Mouse (Mus musculus): ENCODE results near the gene Enoph1. TPM values are rescaled to one million over a fixed set of nuclear protein-coding genes. Genes with fewer than 3 reads are reported as not detected.

The Enoph1 gene
- polyA plus RNA-seq, 1 experiment from 2014 or later, result 26.0 TPM

DNA sequence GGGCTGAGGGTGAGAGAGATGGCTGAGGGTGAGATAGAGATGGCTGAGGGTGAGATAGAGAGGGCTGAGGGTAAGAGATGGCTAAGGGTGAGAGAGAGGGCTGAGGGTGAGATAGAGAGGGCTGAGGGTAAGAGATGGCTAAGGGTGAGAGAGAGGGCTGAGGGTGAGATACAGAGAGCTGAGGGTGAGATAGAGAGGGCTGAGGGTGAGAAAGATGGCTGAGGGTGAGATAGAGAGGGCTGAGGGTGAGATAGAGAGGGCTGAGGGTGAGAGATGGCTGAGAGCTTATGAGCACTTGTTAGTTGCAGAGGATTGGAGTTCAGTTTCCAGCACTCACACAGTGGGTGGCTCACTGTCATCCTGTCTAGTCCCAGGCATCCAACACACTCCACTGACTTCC, 19.7 kb upstream of the Enoph1 start:
- no peaks in the 10 kb centered on the region for H3K4me1 ChIP-seq
- H3K9me3 ChIP-seq, result no peaks in the 10 kb centered on the region
- H3K27ac ChIP-seq (replicated peaks), result no peak overlapping the region
- no peaks in the 10 kb centered on the region for H3K36me3 ChIP-seq
- no peaks in the 10 kb centered on the region for H3K27me3 ChIP-seq (replicated peaks)
- no peak for ATAC-seq (ENCODE audit: extremely low read depth, insufficient number of reproducible peaks, low FRiP score, low TSS enrichment)
- H3K4me3 ChIP-seq, result no peak overlapping the region
- no peak overlapping the region for H3K9ac ChIP-seq
- H3K4me2 ChIP-seq, result no peak overlapping the region

DNA sequence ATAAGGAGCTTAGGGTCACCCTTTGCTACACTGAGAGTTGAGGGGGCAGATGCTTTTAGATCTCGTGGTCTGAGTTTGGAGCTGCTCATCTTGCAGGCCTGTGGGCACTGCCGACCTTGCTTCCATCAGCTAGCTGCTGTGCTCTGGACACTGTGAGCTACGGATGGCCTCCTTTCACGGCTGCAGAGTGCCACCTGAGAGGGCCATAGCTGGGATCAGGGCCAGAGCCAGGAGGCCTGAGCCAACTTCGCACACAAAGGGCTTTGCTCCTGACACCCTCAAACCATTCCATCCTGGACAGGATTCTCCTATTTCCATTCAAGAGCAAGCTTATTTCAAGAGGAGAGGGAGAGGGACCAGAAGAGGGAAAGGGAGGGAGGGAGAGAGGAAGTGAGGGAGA, 15.4 kb upstream of the Enoph1 start:
- Histone ChIP-seq H3K9me3 (no peaks in the 10 kb centered on the region), H3K27ac (replicated peaks) (no peak overlapping the region), H3K36me3 (no peaks in the 10 kb centered on the region), H3K9ac (no peak overlapping the region), H3K4me1 (peaks cover 2% of the 10 kb centered on the region), H3K27me3 (replicated peaks) (no peaks in the 10 kb centered on the region), H3K4me3 (no peak overlapping the region), H3K4me2 (no peak overlapping the region)
- no peak for ATAC-seq (ENCODE audit: extremely low read depth, insufficient number of reproducible peaks, low FRiP score, low TSS enrichment)
- WGBS, result 50% methylated on average over 5 of the region's 5 CpGs

DNA sequence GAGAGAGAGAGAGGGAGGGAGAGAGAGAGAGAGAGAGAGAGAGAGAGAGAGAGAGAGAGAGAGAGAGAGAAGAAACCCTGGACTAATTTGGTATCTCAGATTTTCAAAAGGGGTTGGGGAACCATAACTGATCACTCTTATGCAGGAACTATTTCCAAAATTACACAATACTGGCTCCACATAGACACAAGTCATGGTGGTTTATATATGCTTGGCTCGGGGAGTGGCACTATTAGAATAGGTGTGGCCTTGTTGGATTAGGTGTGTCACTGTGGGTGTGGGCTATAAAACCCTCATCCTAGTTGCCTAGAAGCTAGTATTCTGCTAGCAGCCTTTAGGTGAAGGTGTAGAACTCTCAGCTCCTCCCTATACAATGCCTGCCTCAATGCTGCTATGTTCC, 14.9 kb upstream of the Enoph1 start:
- H3K4me3 ChIP-seq, result no peak overlapping the region
- no peak for ATAC-seq (ENCODE audit: extremely low read depth, insufficient number of reproducible peaks, low FRiP score, low TSS enrichment)
- peaks cover 7% of the 10 kb centered on the region for H3K4me1 ChIP-seq
- H3K36me3 ChIP-seq, result no peaks in the 10 kb centered on the region
- H3K9me3 ChIP-seq, result no peaks in the 10 kb centered on the region
- H3K27me3 ChIP-seq (replicated peaks), result no peaks in the 10 kb centered on the region
- H3K9ac ChIP-seq, result no peak overlapping the region
- WGBS, result 74% methylated on average over 1 of the region's 1 CpGs
- no peak overlapping the region for H3K4me2 ChIP-seq
- no peak overlapping the region for H3K27ac ChIP-seq (replicated peaks)

DNA sequence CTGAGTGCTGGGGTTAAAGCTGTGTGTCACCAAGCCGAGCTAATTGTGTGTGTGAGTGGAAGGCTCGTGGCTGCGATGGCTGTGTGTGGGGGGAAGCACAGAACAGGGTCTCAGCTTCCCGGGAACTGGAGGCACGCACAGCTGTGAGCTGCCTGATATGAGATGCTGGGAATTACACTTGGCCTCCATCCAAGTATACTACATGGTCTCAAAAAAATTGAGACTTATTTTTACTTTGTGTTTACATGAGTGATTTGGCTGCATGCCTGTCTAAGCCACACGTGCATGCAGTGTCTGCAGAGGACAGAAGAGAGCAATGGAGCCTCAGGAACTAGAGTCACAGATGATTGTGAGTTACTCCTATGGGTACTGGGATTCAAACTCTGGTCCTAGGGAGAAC, 9.7 kb upstream of the Enoph1 start:
- Histone ChIP-seq H3K9ac (no peak overlapping the region), H3K4me3 (no peak overlapping the region), H3K27me3 (replicated peaks) (no peaks in the 10 kb centered on the region), H3K27ac (replicated peaks) (peak overlapping the region; percentile 81), H3K9me3 (no peaks in the 10 kb centered on the region), H3K4me1 (peaks cover 55% of the 10 kb centered on the region), H3K4me2 (peak overlapping the region; percentile 30), H3K36me3 (peaks cover 38% of the 10 kb centered on the region)
- ATAC-seq (ENCODE audit: extremely low read depth, insufficient number of reproducible peaks, low FRiP score, low TSS enrichment), result peak; percentile 72
- 12% methylated on average over 6 of the region's 6 CpGs for WGBS

DNA sequence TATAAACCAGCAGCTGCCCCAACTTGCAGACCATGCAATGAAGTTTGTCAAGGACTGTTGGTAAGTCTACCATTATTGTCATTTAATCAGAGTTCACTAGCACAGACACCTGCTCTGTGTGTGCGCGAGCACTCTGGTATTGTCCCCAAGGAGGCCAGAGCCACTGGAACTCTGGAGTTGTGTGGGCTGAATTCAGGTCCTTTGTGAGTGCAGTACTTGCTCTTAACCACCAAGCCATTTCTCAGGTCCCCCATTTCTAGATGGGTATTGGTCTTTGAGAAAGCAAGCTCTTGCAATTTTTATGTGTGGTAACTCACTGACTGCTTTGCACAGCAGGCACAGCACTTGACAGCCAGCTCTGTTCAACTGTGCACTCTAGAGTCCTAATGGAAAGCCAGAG, 7.7 kb upstream of the Enoph1 start:
- Histone ChIP-seq H3K27ac (replicated peaks) (peak overlapping the region; percentile 58), H3K36me3 (peaks cover 58% of the 10 kb centered on the region), H3K27me3 (replicated peaks) (no peaks in the 10 kb centered on the region), H3K4me3 (no peak overlapping the region), H3K9ac (no peak overlapping the region), H3K9me3 (no peaks in the 10 kb centered on the region), H3K4me1 (peaks cover 73% of the 10 kb centered on the region), H3K4me2 (no peak overlapping the region)
- 89% methylated on average over 2 of the region's 2 CpGs for WGBS
- no peak for ATAC-seq (ENCODE audit: extremely low read depth, insufficient number of reproducible peaks, low FRiP score, low TSS enrichment)

- H3K36me3 ChIP-seq, result peaks cover 63% of the 10 kb centered on the region
- no peaks in the 10 kb centered on the region for H3K9me3 ChIP-seq
- 65% methylated on average over 3 of the region's 3 CpGs for WGBS
- no peak overlapping the region for H3K9ac ChIP-seq
- peak overlapping the region; percentile 58 for H3K27ac ChIP-seq (replicated peaks)
- no peaks in the 10 kb centered on the region for H3K27me3 ChIP-seq (replicated peaks)
- H3K4me1 ChIP-seq, result peaks cover 78% of the 10 kb centered on the region
- H3K4me3 ChIP-seq, result no peak overlapping the region
- no peak for ATAC-seq (ENCODE audit: extremely low read depth, insufficient number of reproducible peaks, low FRiP score, low TSS enrichment)
- H3K4me2 ChIP-seq, result no peak overlapping the region
These were observed 7.1 kb upstream of the Enoph1 start for GRCm38 (mm10) chr5:100032646-100033045.

DNA sequence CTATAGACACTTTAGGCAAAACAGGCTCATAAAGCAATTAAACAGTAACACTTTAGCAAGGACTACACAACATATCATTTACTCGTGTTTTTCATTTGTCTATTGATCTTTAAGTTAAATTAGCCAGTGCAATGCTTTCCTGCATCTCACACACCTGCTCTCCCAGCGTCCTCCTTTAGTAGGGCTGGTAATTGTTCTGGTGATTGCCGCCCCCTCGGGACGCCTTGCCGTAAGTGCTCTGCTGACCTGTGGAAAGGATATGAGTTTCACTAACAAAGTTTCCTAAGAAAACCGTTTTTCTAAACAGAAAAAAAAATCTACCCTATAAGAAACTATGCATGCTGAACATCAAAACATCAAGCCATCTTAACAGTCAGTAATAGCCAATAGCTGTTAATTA, 3.8 kb upstream of the Enoph1 start:
- peak overlapping the region; percentile 97 for H3K4me2 ChIP-seq
- no peaks in the 10 kb centered on the region for H3K9me3 ChIP-seq
- H3K4me3 ChIP-seq, result peak overlapping the region; percentile 68
- 49% methylated on average over 7 of the region's 7 CpGs for WGBS
- H3K4me1 ChIP-seq, result peaks cover 65% of the 10 kb centered on the region
- H3K27ac ChIP-seq (replicated peaks), result no peak overlapping the region
- peaks cover 63% of the 10 kb centered on the region for H3K36me3 ChIP-seq
- ATAC-seq (ENCODE audit: extremely low read depth, insufficient number of reproducible peaks, low FRiP score, low TSS enrichment), result no peak
- no peaks in the 10 kb centered on the region for H3K27me3 ChIP-seq (replicated peaks)
- peak overlapping the region; percentile 99 for H3K9ac ChIP-seq

GRCm38 (mm10) chr5:100036681-100037080, 3.1 kb upstream of the Enoph1 start:
- H3K4me3 ChIP-seq, result peak overlapping the region; percentile 68
- H3K9ac ChIP-seq, result peak overlapping the region; percentile 99
- peaks cover 59% of the 10 kb centered on the region for H3K36me3 ChIP-seq
- ATAC-seq (ENCODE audit: extremely low read depth, insufficient number of reproducible peaks, low FRiP score, low TSS enrichment), result no peak
- H3K4me2 ChIP-seq, result peak overlapping the region; percentile 97
- H3K27me3 ChIP-seq (replicated peaks), result no peaks in the 10 kb centered on the region
- peaks cover 66% of the 10 kb centered on the region for H3K4me1 ChIP-seq
- 25% methylated on average over 7 of the region's 7 CpGs for WGBS
- H3K27ac ChIP-seq (replicated peaks), result 0 out of 2 replicates have a peak overlapping the region, but pooled peaks have one; percentile 97
- no peaks in the 10 kb centered on the region for H3K9me3 ChIP-seq

DNA sequence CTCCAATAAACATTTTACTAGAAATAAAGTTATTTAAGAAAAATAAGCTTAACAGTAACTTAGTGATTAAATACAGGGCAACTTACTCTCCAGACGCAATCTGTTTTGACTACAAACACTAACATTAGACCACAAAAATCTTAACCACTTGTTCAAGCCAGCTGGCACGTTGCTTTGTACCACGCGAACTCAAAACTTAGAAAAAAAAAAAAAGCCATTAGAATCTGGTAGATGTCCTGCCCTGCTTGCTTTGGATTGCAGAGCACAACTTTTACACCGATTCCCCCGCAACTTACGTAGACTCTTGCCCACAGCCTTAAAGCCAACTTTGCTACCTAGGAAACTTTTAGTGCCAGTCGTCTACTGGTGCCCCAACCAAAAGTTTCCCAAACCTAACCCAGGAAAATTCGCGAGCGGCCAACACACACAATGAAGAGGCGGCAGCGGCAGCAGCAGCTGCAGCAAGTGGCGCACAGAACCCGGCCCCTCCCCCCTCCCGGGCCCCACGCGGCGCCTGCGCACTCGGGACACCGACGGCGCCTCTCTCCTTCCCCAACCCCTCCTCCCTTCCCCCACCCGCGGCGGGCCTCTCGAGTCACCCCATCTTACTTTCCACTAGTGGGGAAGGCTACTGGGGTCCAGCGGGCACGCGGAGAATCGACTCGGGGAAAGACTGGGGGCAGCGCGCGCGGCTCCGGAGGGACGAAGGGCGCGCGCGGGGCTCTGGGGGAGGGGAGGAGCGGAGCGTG, 1.6 kb upstream of the Enoph1 start:
- peak; percentile 28; the same call in 1 of the 2 replicates for ATAC-seq (ENCODE audit: extremely low read depth, insufficient number of reproducible peaks, low FRiP score, low TSS enrichment)
- Histone ChIP-seq H3K9me3 (no peaks in the 10 kb centered on the region), H3K4me3 (peak overlapping the region; percentile 68), H3K27ac (replicated peaks) (peak overlapping the region; percentile 97), H3K4me1 (peaks cover 54% of the 10 kb centered on the region), H3K27me3 (replicated peaks) (no peaks in the 10 kb centered on the region), H3K4me2 (peak overlapping the region; percentile 97), H3K9ac (peak overlapping the region; percentile 99), H3K36me3 (peaks cover 49% of the 10 kb centered on the region)
- WGBS, result under 1% methylated on average over 44 of the region's 45 CpGs

- peaks cover 41% of the 10 kb centered on the region for H3K36me3 ChIP-seq
- peak; percentile 75 for ATAC-seq (ENCODE audit: extremely low read depth, insufficient number of reproducible peaks, low FRiP score, low TSS enrichment)
- under 1% methylated on average over 113 of the region's 113 CpGs for WGBS
- no peaks in the 10 kb centered on the region for H3K9me3 ChIP-seq
- H3K4me2 ChIP-seq, result peak overlapping the region; percentile 97
- H3K27me3 ChIP-seq (replicated peaks), result no peaks in the 10 kb centered on the region
- H3K4me3 ChIP-seq, result peak overlapping the region; percentile 68
- peak overlapping the region; percentile 99 for H3K9ac ChIP-seq
- peak overlapping the region; percentile 97 for H3K27ac ChIP-seq (replicated peaks)
- H3K4me1 ChIP-seq, result peaks cover 55% of the 10 kb centered on the region
These were observed 827 bp upstream of the Enoph1 start for GRCm38 (mm10) chr5:100038714-100039601.

DNA sequence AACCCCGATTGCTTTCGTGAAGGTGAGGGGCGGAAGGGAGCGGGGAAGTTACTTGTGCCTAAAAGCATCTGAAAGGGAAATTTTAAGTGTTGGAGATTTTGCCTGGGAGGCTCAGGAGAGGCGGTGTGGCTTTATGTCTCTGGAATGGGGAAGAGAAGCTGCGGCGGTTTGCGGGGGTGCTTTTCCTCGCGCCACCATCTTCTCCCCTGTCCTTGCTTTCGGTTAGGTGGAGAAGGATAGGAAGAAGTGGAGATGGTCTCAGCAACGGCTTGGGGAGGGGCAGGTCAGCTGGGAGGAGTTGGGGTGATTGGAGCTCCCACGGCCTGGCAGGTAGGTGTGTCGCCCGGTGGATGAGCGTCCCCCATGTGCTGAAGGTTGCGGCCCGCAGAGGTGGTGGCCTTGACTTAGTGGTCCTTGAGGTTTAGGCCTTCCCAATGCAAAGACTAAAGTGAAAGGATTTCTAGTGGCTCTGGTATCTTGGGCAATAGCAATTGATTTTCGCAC, 548 bp downstream of the Enoph1 start:
- Histone ChIP-seq H3K36me3 (peaks cover 28% of the 10 kb centered on the region), H3K4me1 (peaks cover 47% of the 10 kb centered on the region), H3K27ac (replicated peaks) (peak overlapping the region; percentile 97), H3K4me2 (peak overlapping the region; percentile 77), H3K4me3 (peak overlapping the region; percentile 68), H3K9ac (peak overlapping the region; percentile 99), H3K9me3 (no peaks in the 10 kb centered on the region), H3K27me3 (replicated peaks) (no peaks in the 10 kb centered on the region)
- no peak for ATAC-seq (ENCODE audit: extremely low read depth, insufficient number of reproducible peaks, low FRiP score, low TSS enrichment)
- WGBS, result 1% methylated on average over 19 of the region's 19 CpGs

All from heart, embryonic 13.5 days (tissue).